Mouse (Mus musculus) testis, adult 2 months (tissue): ENCODE data around the gene Maf. TPM values are rescaled to one million over a fixed set of nuclear protein-coding genes. Genes with fewer than 3 reads are reported as not detected.

Source experiments
- H3K27ac ChIP-seq: fragments of 200-500 bp; 2 replicates; pipeline ENCODE4 v1.5.1; 2012; ENCODE audit warnings: low read depth, low read length; ENCODE audit not compliant: control insufficient read depth, insufficient read depth
- H3K27me3 ChIP-seq: fragments of 200-500 bp; 2 replicates; pipeline ENCODE4 v1.6.1; 2012; ENCODE audit warnings: mild to moderate bottlenecking, low read length, moderate library complexity; ENCODE audit not compliant: control insufficient read depth, insufficient read depth
- H3K36me3 ChIP-seq: fragments of 200-500 bp; 2 replicates; pipeline ENCODE4 v1.6.1; 2012; ENCODE audit warnings: mild to moderate bottlenecking, low read length; ENCODE audit not compliant: control insufficient read depth, insufficient read depth
- H3K4me1 ChIP-seq: fragments of 200-500 bp; 2 replicates; pipeline ENCODE4 v1.6.1; 2012; ENCODE audit warnings: low read length; ENCODE audit not compliant: control insufficient read depth, insufficient read depth
- H3K4me3 ChIP-seq: fragments of 200-500 bp; 2 replicates; pipeline ENCODE4 v1.5.1; 2012; ENCODE audit warnings: low read depth, mild to moderate bottlenecking, low read length, moderate library complexity, mixed read lengths; ENCODE audit not compliant: control insufficient read depth
- CTCF ChIP-seq: fragments of 200-500 bp; IDR thresholded peaks from 2 replicates; pipeline ENCODE4 v1.5.1; 2012; ENCODE audit warnings: low read depth, mild to moderate bottlenecking, inconsistent platforms, low read length, moderate library complexity; ENCODE audit not compliant: control insufficient read depth, insufficient read depth, insufficient replicate concordance
- POLR2A ChIP-seq: fragments of 200-500 bp; IDR thresholded peaks from 2 replicates; pipeline ENCODE4 v1.6.1; 2012; ENCODE audit warnings: low read depth, mild to moderate bottlenecking, inconsistent platforms, low read length, moderate library complexity; ENCODE audit not compliant: control insufficient read depth
- polyA plus RNA-seq: library from polyadenylated mRNA; depleted of rRNA; stranded (reverse); fragments of >200 nt; gene quantifications from 2 replicates; pipeline ENCODE4 v1.2.3, GENCODE M21; 2012

Maf gene
- polyA plus RNA-seq, 1 experiment: 1.1 TPM

DNA sequence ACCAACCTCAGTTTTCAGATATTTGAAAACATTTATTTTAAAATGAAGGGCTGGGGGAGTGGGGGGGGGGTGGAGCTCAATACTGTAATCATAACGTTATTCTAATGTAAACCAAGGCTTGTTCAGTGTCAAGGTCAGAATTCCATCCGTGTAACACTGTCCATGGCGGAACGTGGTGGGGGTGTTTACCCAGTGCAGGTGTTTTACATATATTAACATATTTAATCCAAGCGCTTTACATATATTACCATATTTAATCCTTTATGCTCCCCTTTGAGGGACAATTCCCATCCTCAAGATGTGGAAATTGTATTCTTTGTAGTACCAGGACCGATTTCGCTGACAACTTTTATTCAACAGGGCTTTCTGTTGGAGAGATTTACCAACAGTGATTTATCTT, 24.3 kb downstream of the Maf start:
- H3K27ac ChIP-seq: no peak overlapping the region
- H3K36me3 ChIP-seq: no peaks in the 10 kb centered on the region
- H3K27me3 ChIP-seq: no peaks in the 10 kb centered on the region
- no peak overlapping the region for H3K4me3 ChIP-seq
- no peak for TF ChIP-seq POLR2A
- no peak for TF ChIP-seq CTCF
- H3K4me1 ChIP-seq: no peaks in the 10 kb centered on the region; the same call in 1 of the 2 replicates

DNA sequence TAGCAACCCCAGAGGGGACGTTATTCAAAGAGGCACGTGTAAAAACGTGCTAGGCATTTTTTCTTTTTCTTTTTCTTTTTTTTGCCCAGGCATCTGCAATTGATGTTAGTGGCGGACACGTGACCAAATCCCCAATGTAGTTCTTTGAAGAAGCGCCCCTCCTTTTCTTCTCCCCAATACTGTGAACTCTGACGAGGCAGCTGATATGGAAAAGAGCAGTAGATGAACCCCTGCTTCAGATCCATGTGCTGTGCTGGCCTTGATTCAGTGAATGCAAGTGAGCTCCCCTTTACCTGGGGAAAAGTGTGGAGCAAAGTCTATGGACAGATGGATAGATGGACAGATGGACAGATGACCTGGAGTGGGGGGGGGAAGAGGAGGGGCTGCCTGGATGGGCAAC, 28.1 kb downstream of the Maf start:
- Histone ChIP-seq H3K27ac (no peak overlapping the region), H3K27me3 (no peaks in the 10 kb centered on the region), H3K36me3 (no peaks in the 10 kb centered on the region), H3K4me1 (no peaks in the 10 kb centered on the region; the same call in 1 of the 2 replicates), H3K4me3 (no peak overlapping the region)
- TF ChIP-seq CTCF (no peak), POLR2A (no peak)

DNA sequence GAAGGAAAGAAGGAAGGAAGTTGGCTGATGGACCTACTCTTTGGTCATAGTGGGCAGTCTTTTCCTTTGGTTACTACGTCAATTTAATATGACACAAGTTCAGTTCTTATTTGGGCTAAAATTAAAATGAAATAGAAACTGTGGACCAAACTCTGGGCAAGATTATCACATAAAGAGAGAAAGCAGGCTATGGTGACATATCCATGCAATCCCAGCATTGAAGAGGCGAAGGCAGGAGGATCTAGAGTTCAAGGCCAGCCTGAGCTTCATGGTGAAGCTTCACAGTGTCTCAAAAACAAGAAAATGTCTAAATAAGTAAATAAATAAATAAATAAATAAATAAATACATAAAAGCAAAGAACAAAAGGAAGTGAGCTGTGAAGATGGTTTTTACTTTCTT, 42.7 kb downstream of the Maf start:
- Histone ChIP-seq H3K27me3 (no peaks in the 10 kb centered on the region), H3K27ac (no peak overlapping the region), H3K36me3 (no peaks in the 10 kb centered on the region), H3K4me1 (no peaks in the 10 kb centered on the region), H3K4me3 (no peak overlapping the region)
- TF ChIP-seq POLR2A: no peak
- TF ChIP-seq CTCF: no peak

DNA sequence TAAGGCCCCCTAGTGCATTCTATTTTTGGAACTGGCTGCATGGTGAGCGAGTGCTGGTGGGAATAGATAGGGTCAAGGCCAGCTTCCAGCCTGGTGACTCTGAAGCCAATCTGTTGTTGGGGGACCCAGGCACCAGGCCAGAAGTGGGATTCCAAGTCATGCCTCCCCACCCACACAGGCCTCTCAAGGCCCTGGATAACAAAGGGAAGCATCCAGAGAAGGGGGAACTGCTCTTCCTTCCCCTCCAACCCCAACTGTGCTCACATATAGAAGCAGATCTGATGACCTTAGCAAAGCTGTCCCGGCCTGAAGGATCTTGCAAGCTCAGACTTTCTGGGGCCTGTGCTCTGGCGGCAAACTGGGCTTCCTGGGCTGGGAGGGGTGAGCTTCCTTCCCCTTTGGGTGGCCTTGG, 57.5 kb downstream of the Maf start:
- H3K27me3 ChIP-seq: no peaks in the 10 kb centered on the region
- no peak overlapping the region for H3K27ac ChIP-seq
- H3K36me3 ChIP-seq: no peaks in the 10 kb centered on the region
- H3K4me3 ChIP-seq: no peak overlapping the region
- TF ChIP-seq CTCF (no peak), POLR2A (no peak)
- no peaks in the 10 kb centered on the region for H3K4me1 ChIP-seq

DNA sequence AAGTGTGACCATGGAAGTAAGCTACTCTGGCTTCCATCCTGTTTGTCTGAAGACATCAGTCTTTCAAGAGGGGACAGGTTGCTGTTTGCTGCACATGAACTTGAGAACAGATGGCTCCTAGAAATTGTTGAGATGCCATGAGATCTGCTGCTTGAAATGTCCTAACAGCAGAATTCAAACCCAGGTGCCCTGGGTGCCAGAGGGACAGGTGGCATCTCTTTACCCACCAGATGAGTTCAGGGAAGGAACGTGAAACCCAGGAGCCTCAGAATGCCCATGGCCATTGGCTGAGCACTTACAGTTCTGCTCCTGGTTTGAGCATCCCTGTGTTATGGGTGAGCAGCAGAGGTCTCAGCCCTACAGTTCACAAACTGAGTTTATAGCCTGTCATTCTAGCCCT, 62.5 kb downstream of the Maf start:
- no peak for TF ChIP-seq POLR2A
- no peak for TF ChIP-seq CTCF

DNA sequence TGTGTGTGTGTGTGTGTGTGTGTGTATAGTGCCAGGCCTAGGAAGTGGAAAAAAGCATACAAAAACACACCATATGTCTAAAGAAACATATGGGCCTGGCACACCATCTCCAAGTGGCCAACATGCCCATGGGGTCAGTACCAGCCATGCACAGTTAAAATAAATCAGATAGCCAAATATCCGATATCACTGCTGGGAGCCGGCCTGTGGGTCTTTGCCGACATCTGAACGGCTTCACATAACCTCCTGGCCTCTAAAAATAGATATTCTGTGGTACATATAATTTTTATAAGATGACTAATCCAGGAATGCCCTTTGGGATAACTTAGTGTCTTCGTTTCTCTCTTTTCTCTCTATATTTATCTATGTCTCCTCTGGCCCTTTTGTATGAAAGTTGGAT, 65.7 kb downstream of the Maf start:
- Histone ChIP-seq H3K27ac (no peak overlapping the region), H3K27me3 (no peaks in the 10 kb centered on the region), H3K36me3 (no peaks in the 10 kb centered on the region), H3K4me1 (no peaks in the 10 kb centered on the region), H3K4me3 (no peak overlapping the region)
- TF ChIP-seq POLR2A (no peak), CTCF (no peak)

More for the DNA sequence above, 62.5 kb downstream of the Maf start:
- Histone ChIP-seq H3K27me3 (no peaks in the 10 kb centered on the region), H3K36me3 (no peaks in the 10 kb centered on the region), H3K27ac (no peak overlapping the region), H3K4me3 (no peak overlapping the region), H3K4me1 (no peaks in the 10 kb centered on the region)

DNA sequence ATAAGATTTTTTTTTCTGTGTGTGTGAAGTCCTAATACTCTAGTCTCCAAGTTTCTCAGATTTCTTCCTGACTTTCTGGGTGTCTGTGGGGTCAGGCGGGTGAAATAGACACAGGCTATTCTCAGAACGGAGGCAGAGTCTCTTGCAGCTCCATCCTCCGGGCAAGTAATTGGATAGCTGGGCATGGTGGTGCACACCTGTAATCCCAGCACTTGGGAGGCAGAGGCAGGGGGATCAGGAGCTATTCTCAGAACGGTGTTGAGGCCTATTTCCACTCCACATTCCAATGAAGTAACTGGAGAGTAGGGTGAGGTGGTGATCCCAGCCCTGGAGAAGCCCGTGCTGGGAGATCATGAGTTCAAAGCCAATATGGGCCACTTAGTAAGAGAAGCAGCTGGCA, 67.6 kb downstream of the Maf start:
- Histone ChIP-seq H3K36me3 (no peaks in the 10 kb centered on the region), H3K27ac (no peak overlapping the region), H3K4me1 (no peaks in the 10 kb centered on the region), H3K4me3 (no peak overlapping the region), H3K27me3 (no peaks in the 10 kb centered on the region)
- TF ChIP-seq POLR2A (no peak), CTCF (no peak)

DNA sequence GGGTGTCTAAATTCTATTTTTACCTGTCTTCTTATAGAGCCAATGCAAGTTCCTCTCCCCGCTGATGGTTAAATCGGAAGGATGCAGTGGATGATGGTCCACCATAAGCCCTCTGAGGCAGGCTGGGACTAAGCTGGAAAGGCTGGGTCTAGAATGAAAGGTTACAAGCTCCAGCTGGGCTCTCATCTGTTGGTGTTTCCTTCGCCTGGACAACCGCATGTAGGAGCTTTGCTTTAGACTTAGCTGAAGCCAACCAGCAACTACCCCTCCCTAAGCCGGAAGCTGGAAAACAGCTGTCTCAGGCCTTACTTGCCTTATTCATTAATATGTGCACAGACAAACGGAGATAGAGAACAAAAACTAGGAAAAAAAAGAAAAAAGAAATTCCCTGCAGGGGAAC, 70.8 kb downstream of the Maf start:
- no peaks in the 10 kb centered on the region for H3K4me1 ChIP-seq
- TF ChIP-seq POLR2A (no peak), CTCF (no peak)
- no peaks in the 10 kb centered on the region for H3K27me3 ChIP-seq
- no peak overlapping the region for H3K4me3 ChIP-seq
- no peaks in the 10 kb centered on the region for H3K36me3 ChIP-seq
- no peak overlapping the region for H3K27ac ChIP-seq
